11 mouse cellular contexts compared by ENCODE assay signal in genomic region chr17:56332987-56333386, GRCm38 (mm10). TPM values are rescaled to one million over a fixed set of nuclear protein-coding genes. Genes with fewer than 3 reads are reported as not detected.
DNase-seq lines count a peak whose midpoint lies in the region; ATAC-seq and TF ChIP-seq lines count a peak whose summit lies in the region.
"Had no signal": no experiment of that assay in that cellular context is flagged by ENCODE, and none has a peak within 500 bp of the region (broad histone marks: within the 10 kb centered on the region; RNA-seq: fewer than 3 reads in every experiment).

No protein-coding gene starts in this region.

- H3K9me3 ChIP-seq in hindbrain, embryonic 10.5 days: no peaks in the 10 kb centered on the region
- no peaks in the 10 kb centered on the region for H3K9me3 ChIP-seq in hindbrain, embryonic 14.5 days (ENCODE audit: control insufficient read depth, low read length)

- TF ChIP-seq CTCF in spleen, adult 2 months (IDR thresholded peaks at IDR 0.05; ENCODE audit: extremely low read depth, insufficient read depth, insufficient read length, insufficient replicate concordance): 0 out of 2 replicates have a peak, but pooled peaks have one; percentile 1
- TF ChIP-seq CTCF in small intestine, adult 2 months (IDR thresholded peaks at IDR 0.05; ENCODE audit: extremely low read depth, insufficient read length, insufficient replicate concordance, low read depth, low read length): peak; percentile 33; the same call in 1 of the 2 replicates

- H3K4me1 ChIP-seq in hindbrain, embryonic 10.5 days (replicated peaks): peaks cover 45% of the 10 kb centered on the region
- H3K4me1 ChIP-seq in hindbrain, embryonic 14.5 days (replicated peaks; ENCODE audit: control insufficient read depth, insufficient read depth, low read length): peaks cover 12% of the 10 kb centered on the region
- peaks cover 3% of the 10 kb centered on the region; the same call in 1 of the 2 replicates for H3K4me1 ChIP-seq in spleen, adult 2 months (ENCODE audit: control insufficient read depth, insufficient read depth, insufficient read length)
- no peaks in the 10 kb centered on the region for H3K4me1 ChIP-seq in small intestine, adult 2 months (ENCODE audit: control insufficient read depth, insufficient read depth, insufficient read length, low read length)

- DNase-seq in hindbrain, embryonic 10.5 days (ENCODE audit: low spot score): peak; percentile 35
- no peak for DNase-seq in hindbrain, embryonic 14.5 days (ENCODE audit: low spot score)
- no peak for DNase-seq in spleen, adult 2 months (ENCODE audit: low read depth in 1 of 2, low spot score in 2 of 2)
- no peak for DNase-seq in spleen, adult 18-20 months
- peak; percentile 22 for DNase-seq in embryo, embryonic 9.5 days (ENCODE audit: extremely low spot score)
- no peak for DNase-seq in layer of hippocampus, postnatal 25 days (ENCODE audit: extremely low spot score in 1 of 2, low spot score in 1 of 2)
- DNase-seq in urinary bladder, adult 2 months (ENCODE audit: low spot score): no peak
- DNase-seq: cerebellum, adult 11-12 months; left cerebral cortex, postnatal 4 days had no signal

- no peak overlapping the region for H3K4me3 ChIP-seq in hindbrain, embryonic 10.5 days
- H3K4me3 ChIP-seq in hindbrain, embryonic 14.5 days (replicated peaks; ENCODE audit: low read length): no peak overlapping the region
- H3K4me3 ChIP-seq in spleen, adult 2 months (ENCODE audit: extremely low read depth, insufficient read depth, insufficient read length): no peak overlapping the region
- H3K4me3 ChIP-seq in small intestine, adult 2 months (ENCODE audit: low read depth, low read length): no peak overlapping the region

- no peak for ATAC-seq in hindbrain, embryonic 14.5 days (ENCODE audit: low FRiP score)
- ATAC-seq: Patski had no signal

- H3K9ac ChIP-seq in hindbrain, embryonic 14.5 days: no peak overlapping the region

- no peak overlapping the region for H3K27ac ChIP-seq in hindbrain, embryonic 10.5 days
- no peak overlapping the region for H3K27ac ChIP-seq in hindbrain, embryonic 14.5 days
- H3K27ac ChIP-seq in spleen, adult 2 months (ENCODE audit: insufficient read depth, low read length): no peak overlapping the region
- H3K27ac ChIP-seq in small intestine, adult 2 months (ENCODE audit: insufficient read depth, low read depth, low read length): no peak overlapping the region

- no peak for TF ChIP-seq POLR2A in spleen, adult 2 months (IDR thresholded peaks at IDR 0.05; ENCODE audit: low read depth, low read length)
- no peak for TF ChIP-seq POLR2A in small intestine, adult 2 months (IDR thresholded peaks at IDR 0.05; ENCODE audit: low read depth, low read length)

- H3K27me3 ChIP-seq in hindbrain, embryonic 10.5 days (ENCODE audit: insufficient read depth, poor library complexity, severe bottlenecking): no peaks in the 10 kb centered on the region
- no peaks in the 10 kb centered on the region for H3K27me3 ChIP-seq in hindbrain, embryonic 14.5 days (ENCODE audit: control insufficient read depth, insufficient read depth, low read length)
- no peaks in the 10 kb centered on the region for H3K27me3 ChIP-seq in spleen, adult 2 months (ENCODE audit: control insufficient read depth, insufficient read depth, low read length)
- no peaks in the 10 kb centered on the region for H3K27me3 ChIP-seq in small intestine, adult 2 months (ENCODE audit: control insufficient read depth, insufficient read depth, low read length)
- H3K27me3 ChIP-seq: Patski had no signal

- WGBS in hindbrain, embryonic 10.5 days: 47% methylated on average over 8 of the region's 8 CpGs
- 49% methylated on average over 8 of the region's 8 CpGs for WGBS in hindbrain, embryonic 14.5 days
- WGBS in spleen, adult 2 months: 78% methylated on average over 8 of the region's 8 CpGs
- WGBS in small intestine, adult 2 months: 63% methylated on average over 8 of the region's 8 CpGs

- no peak overlapping the region for H3K4me2 ChIP-seq in hindbrain, embryonic 14.5 days (replicated peaks)

- H3K36me3 ChIP-seq in hindbrain, embryonic 10.5 days: peaks cover 13% of the 10 kb centered on the region
- 0 out of 2 replicates have a peak, but pooled peaks cover 4% of the 10 kb centered on the region for H3K36me3 ChIP-seq in hindbrain, embryonic 14.5 days (replicated peaks; ENCODE audit: control insufficient read depth, insufficient read depth)
- no peaks in the 10 kb centered on the region for H3K36me3 ChIP-seq in spleen, adult 2 months (ENCODE audit: control insufficient read depth, insufficient read depth, low read length)
- H3K36me3 ChIP-seq in small intestine, adult 2 months (ENCODE audit: control insufficient read depth, insufficient read depth, low read length): no peaks in the 10 kb centered on the region

RNA-seq across cellular contexts. Expression of gene Kdm4b, which starts 7.1 kb away (rescaled TPM):
- polyA plus RNA-seq in hindbrain, embryonic 10.5 days (2016; fragmentation: Nextera tagmentation; extraction: Ambion mirVana): 51.5 and 65.8 TPM in 2 replicates
- 62.2 and 64.3 TPM in 2 replicates for polyA plus RNA-seq in hindbrain, embryonic 14.5 days (2014; fragmentation: Nextera tagmentation; extraction: Ambion mirVana)
- 37.1 and 46.7 TPM in 2 replicates for polyA plus RNA-seq in spleen, adult 2 months (2012; rRNA removed)
- 20.5 and 38.3 TPM in 2 replicates for polyA plus RNA-seq in small intestine, adult 2 months (2012; rRNA removed)
- 10 to 100 TPM; 92.0 to 93.4 TPM for total RNA-seq in layer of hippocampus, postnatal 25 days (2021)
- 23.7 and 31.1 TPM in 2 replicates for polyA plus RNA-seq in urinary bladder, adult 2 months (2012; rRNA removed)

RNA-seq across cellular contexts. Expression of gene Uhrf1, which starts 29.9 kb away (rescaled TPM):
- polyA plus RNA-seq in hindbrain, embryonic 10.5 days (2016; fragmentation: Nextera tagmentation; extraction: Ambion mirVana): 196 and 300 TPM in 2 replicates
- polyA plus RNA-seq in hindbrain, embryonic 14.5 days (2014; fragmentation: Nextera tagmentation; extraction: Ambion mirVana): 14.1 and 15.9 TPM in 2 replicates
- 16.5 and 23.9 TPM in 2 replicates for polyA plus RNA-seq in spleen, adult 2 months (2012; rRNA removed)
- polyA plus RNA-seq in small intestine, adult 2 months (2012; rRNA removed): 7.6 and 16.3 TPM in 2 replicates
- 1 to 10 TPM; 1.7 to 2.0 TPM for total RNA-seq in layer of hippocampus, postnatal 25 days (2021)
- 4.6 and 5.3 TPM in 2 replicates for polyA plus RNA-seq in urinary bladder, adult 2 months (2012; rRNA removed)

RNA-seq across cellular contexts. Expression of gene Arrdc5, which starts 32.9 kb away (rescaled TPM):
- polyA plus RNA-seq in hindbrain, embryonic 10.5 days (2016; fragmentation: Nextera tagmentation; extraction: Ambion mirVana): not detected in 2 replicates
- polyA plus RNA-seq in hindbrain, embryonic 14.5 days (2014; fragmentation: Nextera tagmentation; extraction: Ambion mirVana): not detected in 2 replicates
- polyA plus RNA-seq in spleen, adult 2 months (2012; rRNA removed): 0.12 TPM in 1 of 2 replicates, not detected in the other
- polyA plus RNA-seq in small intestine, adult 2 months (2012; rRNA removed): not detected in 2 replicates
- not detected for total RNA-seq in layer of hippocampus, postnatal 25 days (2021)
- not detected in 2 replicates for polyA plus RNA-seq in urinary bladder, adult 2 months (2012; rRNA removed)
- total RNA-seq: left cerebral cortex, postnatal 4 days had no signal
- polyA plus RNA-seq: Patski had no signal

RNA-seq across cellular contexts. Expression of gene Plin3, which starts 40.3 kb away (rescaled TPM):
- 50.9 and 61.6 TPM in 2 replicates for polyA plus RNA-seq in hindbrain, embryonic 10.5 days (2016; fragmentation: Nextera tagmentation; extraction: Ambion mirVana)
- polyA plus RNA-seq in hindbrain, embryonic 14.5 days (2014; fragmentation: Nextera tagmentation; extraction: Ambion mirVana): 13.9 and 16.4 TPM in 2 replicates
- 13.4 and 17.3 TPM in 2 replicates for polyA plus RNA-seq in spleen, adult 2 months (2012; rRNA removed)
- polyA plus RNA-seq in small intestine, adult 2 months (2012; rRNA removed): 137 and 299 TPM in 2 replicates
- total RNA-seq in layer of hippocampus, postnatal 25 days (2021): 10 to 100 TPM; 14.6 to 16.7 TPM
- polyA plus RNA-seq in urinary bladder, adult 2 months (2012; rRNA removed): 34.6 and 43.6 TPM in 2 replicates

RNA-seq across cellular contexts. Expression of gene Ticam1, which starts 56.4 kb away (rescaled TPM):
- polyA plus RNA-seq in hindbrain, embryonic 10.5 days (2016; fragmentation: Nextera tagmentation; extraction: Ambion mirVana): 2.4 and 2.6 TPM in 2 replicates
- polyA plus RNA-seq in hindbrain, embryonic 14.5 days (2014; fragmentation: Nextera tagmentation; extraction: Ambion mirVana): 1.4 and 1.5 TPM in 2 replicates
- 20.5 and 21.6 TPM in 2 replicates for polyA plus RNA-seq in spleen, adult 2 months (2012; rRNA removed)
- polyA plus RNA-seq in small intestine, adult 2 months (2012; rRNA removed): 39.7 and 96.6 TPM in 2 replicates
- 1 to 10 TPM; 5.5 to 6.0 TPM for total RNA-seq in layer of hippocampus, postnatal 25 days (2021)
- polyA plus RNA-seq in urinary bladder, adult 2 months (2012; rRNA removed): 8.7 and 10.0 TPM in 2 replicates

Comparison
In these comparisons a context has a peak if more than half of its experiments do, and no peak if none do; other contexts are left out.
1. DNase-seq: peak in hindbrain, embryonic 10.5 days (single experiment) and embryo, embryonic 9.5 days (single experiment); none in hindbrain, embryonic 14.5 days (single experiment), spleen, adult 2 months (0 of 2), spleen, adult 18-20 months (0 of 2), layer of hippocampus, postnatal 25 days (0 of 2) and urinary bladder, adult 2 months (single experiment).